Mouse (Mus musculus): ENCODE data around the gene Pxn. TPM values are rescaled to one million over a fixed set of nuclear protein-coding genes. Genes with fewer than 3 reads are reported as not detected.

Gene Pxn
- polyA plus RNA-seq, 1 experiment from 2014 or later: 15.2 TPM

DNA sequence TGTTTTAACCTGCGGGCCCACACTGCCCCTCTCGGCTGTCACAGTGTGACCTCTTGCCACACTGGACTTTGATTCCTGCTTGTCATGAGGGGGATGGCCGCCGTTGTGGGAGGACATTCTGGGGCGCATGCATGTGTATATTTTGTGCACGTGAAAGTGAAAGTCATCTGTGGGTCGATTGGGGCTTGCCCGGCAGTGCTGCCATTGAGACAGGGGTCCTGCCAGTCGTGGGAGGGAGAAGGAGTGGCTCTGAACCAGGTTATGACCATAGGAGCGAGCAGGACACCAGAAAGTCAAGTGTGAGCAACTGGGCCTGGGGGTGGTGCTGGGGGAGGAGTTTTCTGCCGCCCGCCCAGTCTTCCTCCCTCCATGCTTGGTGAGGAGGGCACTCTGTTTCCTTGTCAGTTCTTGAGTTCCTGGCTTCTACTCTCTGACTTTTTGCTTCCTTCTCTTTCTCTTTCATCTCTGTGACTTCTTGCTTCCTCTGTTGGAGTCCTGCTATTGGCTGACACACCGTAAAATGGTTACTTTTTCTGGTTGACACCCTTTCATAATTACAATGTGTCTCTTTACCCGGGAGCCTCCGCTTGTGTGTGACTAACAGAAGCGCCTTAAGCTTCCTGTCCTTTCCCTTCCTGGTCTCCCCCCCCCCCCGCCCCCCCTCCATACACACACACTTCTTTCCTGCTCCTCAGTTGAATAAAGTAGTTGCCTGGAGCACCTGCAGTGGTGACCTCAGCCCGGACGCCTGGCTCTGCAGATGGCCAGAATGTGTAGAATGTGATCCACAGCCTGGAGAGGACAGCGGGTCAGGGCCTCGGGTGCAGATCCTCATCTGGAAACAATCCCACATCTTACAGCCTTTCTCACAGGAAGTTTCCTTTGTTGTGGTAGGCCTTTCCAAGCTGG is 15.3 kb downstream of the Pxn start:
- peak overlapping the region; percentile 37; the same call in 1 of the 2 replicates for H3K9ac ChIP-seq
- H3K27ac ChIP-seq (replicated peaks): peak overlapping the region; percentile 82
- H3K4me3 ChIP-seq (replicated peaks): peak overlapping the region; percentile 45
- 16% methylated on average over 21 of the region's 21 CpGs for WGBS (ENCODE audit: insufficient replicate concordance)
- H3K27me3 ChIP-seq: no peaks in the 10 kb centered on the region
- ATAC-seq (ENCODE audit: insufficient read depth): peak; percentile 60
- H3K36me3 ChIP-seq (replicated peaks): 0 out of 2 replicates have a peak, but pooled peaks cover 3% of the 10 kb centered on the region
- H3K4me2 ChIP-seq: peak overlapping the region; percentile 69
- no peaks in the 10 kb centered on the region for H3K9me3 ChIP-seq (replicated peaks)
- peaks cover 79% of the 10 kb centered on the region for H3K4me1 ChIP-seq (replicated peaks)

DNA sequence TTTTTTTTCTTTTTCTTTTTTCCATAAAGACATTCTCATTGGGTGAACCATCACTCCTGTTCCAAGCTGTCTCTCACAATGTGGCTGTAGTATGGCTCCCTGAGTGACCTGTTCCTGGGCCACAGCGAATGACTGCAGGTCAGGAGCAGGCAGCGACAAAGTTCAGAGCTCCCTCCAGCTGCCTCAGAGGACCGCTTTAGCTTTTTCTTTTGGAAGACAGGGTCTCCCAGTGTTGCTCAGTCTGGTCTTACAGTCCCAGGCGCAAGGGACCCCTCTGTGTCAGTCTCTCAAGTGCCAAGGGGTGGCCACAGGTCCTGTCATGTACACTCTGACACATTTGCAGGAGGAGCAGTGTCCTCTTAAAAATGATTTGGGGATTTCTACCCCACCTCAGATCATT is 16.1 kb downstream of the Pxn start:
- Histone ChIP-seq H3K9ac (no peak overlapping the region; the same call in 1 of the 2 replicates), H3K4me3 (replicated peaks) (no peak overlapping the region), H3K4me1 (replicated peaks) (peaks cover 77% of the 10 kb centered on the region), H3K36me3 (replicated peaks) (0 out of 2 replicates have a peak, but pooled peaks cover 3% of the 10 kb centered on the region), H3K9me3 (replicated peaks) (no peaks in the 10 kb centered on the region), H3K27me3 (no peaks in the 10 kb centered on the region), H3K4me2 (peak overlapping the region; percentile 69; the same call in 1 of the 2 replicates), H3K27ac (replicated peaks) (peak overlapping the region; percentile 82)
- 75% methylated on average over 4 of the region's 4 CpGs for WGBS (ENCODE audit: insufficient replicate concordance)
- ATAC-seq (ENCODE audit: insufficient read depth): no peak

DNA sequence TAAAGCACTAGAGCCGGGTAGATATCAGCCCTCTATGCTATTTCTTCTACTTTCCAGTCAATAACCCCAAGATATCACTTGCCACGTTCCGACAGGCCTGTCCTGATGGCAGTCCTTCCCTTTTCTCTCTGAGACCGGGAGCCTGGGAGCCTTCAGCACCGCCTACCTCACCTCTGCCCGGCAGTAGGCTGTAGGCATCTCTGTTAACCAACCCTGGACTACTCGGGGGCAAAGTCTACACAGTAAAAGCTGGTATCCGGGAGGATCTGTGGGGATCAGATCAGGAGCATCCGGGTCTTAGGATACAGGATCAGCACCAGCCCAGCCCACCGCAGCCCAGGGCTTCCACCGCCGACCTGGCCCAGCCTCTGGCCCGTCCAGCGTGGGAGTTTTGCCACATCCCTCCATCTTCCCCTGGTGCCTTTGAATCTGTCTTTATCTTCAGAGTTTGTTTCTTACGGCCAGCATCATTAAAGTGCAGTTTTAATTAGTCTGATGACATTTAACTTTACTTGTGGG is 16.6 kb downstream of the Pxn start:
- Histone ChIP-seq H3K27me3 (no peaks in the 10 kb centered on the region), H3K4me2 (no peak overlapping the region), H3K4me1 (replicated peaks) (peaks cover 78% of the 10 kb centered on the region), H3K36me3 (replicated peaks) (0 out of 2 replicates have a peak, but pooled peaks cover 3% of the 10 kb centered on the region), H3K27ac (replicated peaks) (peak overlapping the region; percentile 82), H3K9ac (no peak overlapping the region; the same call in 1 of the 2 replicates), H3K4me3 (replicated peaks) (no peak overlapping the region), H3K9me3 (replicated peaks) (no peaks in the 10 kb centered on the region)
- 60% methylated on average over 15 of the region's 15 CpGs for WGBS (ENCODE audit: insufficient replicate concordance)
- ATAC-seq (ENCODE audit: insufficient read depth): no peak

- H3K9ac ChIP-seq: no peak overlapping the region
- ATAC-seq (ENCODE audit: insufficient read depth): no peak
- peaks cover 86% of the 10 kb centered on the region for H3K4me1 ChIP-seq (replicated peaks)
- no peaks in the 10 kb centered on the region for H3K9me3 ChIP-seq (replicated peaks)
- no peak overlapping the region; the same call in 1 of the 2 replicates for H3K27ac ChIP-seq (replicated peaks)
- no peak overlapping the region for H3K4me3 ChIP-seq (replicated peaks)
- WGBS (ENCODE audit: insufficient replicate concordance): 35% methylated on average over 15 of the region's 15 CpGs
- H3K27me3 ChIP-seq: no peaks in the 10 kb centered on the region
- 0 out of 2 replicates have a peak, but pooled peaks cover 3% of the 10 kb centered on the region for H3K36me3 ChIP-seq (replicated peaks)
- H3K4me2 ChIP-seq: no peak overlapping the region
Measured at GRCm38 (mm10) chr5:115523971-115524370, 17.5 kb downstream of the Pxn start.

GRCm38 (mm10) chr5:115524471-115524870 is 18.0 kb downstream of the Pxn start:
- no peak overlapping the region for H3K4me2 ChIP-seq
- H3K4me3 ChIP-seq (replicated peaks): no peak overlapping the region
- peaks cover 86% of the 10 kb centered on the region for H3K4me1 ChIP-seq (replicated peaks)
- no peaks in the 10 kb centered on the region for H3K27me3 ChIP-seq
- no peak overlapping the region; the same call in 1 of the 2 replicates for H3K27ac ChIP-seq (replicated peaks)
- H3K9ac ChIP-seq: no peak overlapping the region
- no peak for ATAC-seq (ENCODE audit: insufficient read depth)
- no peaks in the 10 kb centered on the region for H3K9me3 ChIP-seq (replicated peaks)
- WGBS (ENCODE audit: insufficient replicate concordance): 59% methylated on average over 12 of the region's 12 CpGs
- 0 out of 2 replicates have a peak, but pooled peaks cover 3% of the 10 kb centered on the region for H3K36me3 ChIP-seq (replicated peaks)

GRCm38 (mm10) chr5:115525416-115525815 is 18.9 kb downstream of the Pxn start:
- no peak for ATAC-seq (ENCODE audit: insufficient read depth)
- H3K4me2 ChIP-seq: no peak overlapping the region
- H3K4me1 ChIP-seq (replicated peaks): peaks cover 89% of the 10 kb centered on the region
- H3K27ac ChIP-seq (replicated peaks): no peak overlapping the region
- no peak overlapping the region for H3K4me3 ChIP-seq (replicated peaks)
- 75% methylated on average over 4 of the region's 4 CpGs for WGBS (ENCODE audit: insufficient replicate concordance)
- H3K36me3 ChIP-seq (replicated peaks): 0 out of 2 replicates have a peak, but pooled peaks cover 3% of the 10 kb centered on the region
- H3K9me3 ChIP-seq (replicated peaks): no peaks in the 10 kb centered on the region
- H3K27me3 ChIP-seq: no peaks in the 10 kb centered on the region
- no peak overlapping the region for H3K9ac ChIP-seq

DNA sequence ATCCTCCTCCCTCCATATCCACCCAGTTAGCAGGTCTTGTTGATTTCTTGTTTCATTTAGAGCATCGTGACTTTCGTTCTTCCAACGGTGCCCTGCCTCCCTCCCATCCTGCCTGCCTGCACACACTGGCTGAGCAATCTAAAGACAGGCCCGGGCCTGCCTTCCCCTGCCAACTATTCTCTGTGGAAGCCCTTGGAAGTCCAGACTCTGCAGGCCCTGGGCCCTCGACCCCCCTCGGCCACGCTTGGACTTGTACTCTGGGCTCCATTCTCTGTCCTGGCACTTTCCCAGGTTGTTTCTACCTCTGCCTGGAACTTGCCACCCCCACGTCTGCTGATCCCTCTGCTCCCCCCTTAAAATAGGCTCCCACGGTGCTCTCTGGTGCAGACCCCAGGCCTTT is 19.5 kb downstream of the Pxn start:
- Histone ChIP-seq H3K4me1 (replicated peaks) (peaks cover 89% of the 10 kb centered on the region), H3K4me3 (replicated peaks) (no peak overlapping the region), H3K36me3 (replicated peaks) (0 out of 2 replicates have a peak, but pooled peaks cover 3% of the 10 kb centered on the region), H3K27me3 (no peaks in the 10 kb centered on the region), H3K9ac (no peak overlapping the region), H3K9me3 (replicated peaks) (no peaks in the 10 kb centered on the region), H3K27ac (replicated peaks) (no peak overlapping the region), H3K4me2 (no peak overlapping the region)
- WGBS (ENCODE audit: insufficient replicate concordance): 80% methylated on average over 9 of the region's 9 CpGs
- no peak for ATAC-seq (ENCODE audit: insufficient read depth)

GRCm38 (mm10) chr5:115526456-115527202 is 20.2 kb downstream of the Pxn start:
- no peak overlapping the region for H3K27ac ChIP-seq (replicated peaks)
- H3K4me1 ChIP-seq (replicated peaks): peaks cover 89% of the 10 kb centered on the region
- H3K36me3 ChIP-seq (replicated peaks): 0 out of 2 replicates have a peak, but pooled peaks cover 3% of the 10 kb centered on the region
- H3K9ac ChIP-seq: no peak overlapping the region
- no peak overlapping the region for H3K4me3 ChIP-seq (replicated peaks)
- no peaks in the 10 kb centered on the region for H3K27me3 ChIP-seq
- WGBS (ENCODE audit: insufficient replicate concordance): 81% methylated on average over 17 of the region's 17 CpGs
- H3K4me2 ChIP-seq: no peak overlapping the region
- H3K9me3 ChIP-seq (replicated peaks): no peaks in the 10 kb centered on the region
- ATAC-seq (ENCODE audit: insufficient read depth): no peak

GRCm38 (mm10) chr5:115528128-115528527 is 21.7 kb downstream of the Pxn start:
- H3K27ac ChIP-seq (replicated peaks): no peak overlapping the region
- 65% methylated on average over 5 of the region's 5 CpGs for WGBS (ENCODE audit: insufficient replicate concordance)
- peaks cover 89% of the 10 kb centered on the region for H3K4me1 ChIP-seq (replicated peaks)
- H3K9ac ChIP-seq: no peak overlapping the region
- no peak for ATAC-seq (ENCODE audit: insufficient read depth)
- H3K4me2 ChIP-seq: no peak overlapping the region
- no peak overlapping the region for H3K4me3 ChIP-seq (replicated peaks)
- H3K27me3 ChIP-seq: no peaks in the 10 kb centered on the region
- 0 out of 2 replicates have a peak, but pooled peaks cover under 1% of the 10 kb centered on the region for H3K36me3 ChIP-seq (replicated peaks)
- H3K9me3 ChIP-seq (replicated peaks): no peaks in the 10 kb centered on the region

GRCm38 (mm10) chr5:115529364-115529741 is 22.9 kb downstream of the Pxn start:
- ATAC-seq (ENCODE audit: insufficient read depth): no peak
- Histone ChIP-seq H3K4me2 (0 out of 2 replicates have a peak overlapping the region, but pooled peaks have one; percentile 17), H3K9ac (no peak overlapping the region), H3K9me3 (replicated peaks) (no peaks in the 10 kb centered on the region), H3K4me1 (replicated peaks) (peaks cover 89% of the 10 kb centered on the region), H3K27me3 (no peaks in the 10 kb centered on the region), H3K27ac (replicated peaks) (peak overlapping the region; percentile 82), H3K4me3 (replicated peaks) (no peak overlapping the region), H3K36me3 (replicated peaks) (no peaks in the 10 kb centered on the region)
- 57% methylated on average over 8 of the region's 8 CpGs for WGBS (ENCODE audit: insufficient replicate concordance)
